In the genomic region with DNA sequence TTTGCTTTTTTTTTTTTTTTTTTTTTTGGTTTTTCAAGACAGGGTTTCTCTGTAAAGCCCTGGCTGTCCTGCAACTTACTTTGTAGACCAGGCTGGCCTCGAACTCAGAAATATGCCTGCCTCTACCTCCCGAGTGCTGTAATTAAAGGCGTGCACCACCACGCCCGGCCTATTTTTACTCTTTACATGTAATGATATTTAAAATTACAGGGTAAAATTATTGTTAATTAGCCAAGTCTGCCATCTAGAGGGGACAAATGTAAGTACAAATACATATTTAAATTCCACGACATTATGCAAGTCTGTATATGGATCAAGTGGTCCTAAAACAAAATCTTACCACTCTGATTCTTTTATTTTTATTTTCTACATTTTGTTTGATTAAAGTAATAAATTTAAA, we compare ENCODE assay signal across 11 mouse cellular contexts. TPM values are rescaled to one million over a fixed set of nuclear protein-coding genes. Genes with fewer than 3 reads are reported as not detected.
DNase-seq lines count a peak whose midpoint lies in the region; TF ChIP-seq lines count a peak whose summit lies in the region.
"Had no signal": no experiment of that assay in that cellular context is flagged by ENCODE, and none has a peak within 500 bp of the region (broad histone marks: within the 10 kb centered on the region; RNA-seq: fewer than 3 reads in every experiment).

No protein-coding gene starts in this region.

- intact Hi-C loops in left cerebral cortex, adult 2 months (cut with DNase I): loop anchor here (5.0 kb wide), 2 partner anchors 192 to 717 kb away; no protein-coding TSS in a partner anchor

- TF ChIP-seq CTCF in left cerebral cortex, adult 2 months (IDR thresholded peaks at IDR 0.05): peak; percentile 63

- peak; percentile 32 for DNase-seq in cerebellum, adult 9-10 months
- no peak for DNase-seq in cerebellum, postnatal 4 days (ENCODE audit: low spot score in 2 of 2)
- DNase-seq in left cerebral cortex, adult 2 months (ENCODE audit: extremely low spot score in 1 of 2, low spot score in 2 of 2): no peak
- no peak for DNase-seq in left cerebral cortex, adult 9 months (ENCODE audit: low spot score in 2 of 2)
- peak; percentile 19 for DNase-seq in Muller cell, postnatal 12 days (ENCODE audit: inconsistent ontology term)
- peak; percentile 23 for DNase-seq in lung, postnatal 25 days (ENCODE audit: low spot score)
- DNase-seq in right cerebral cortex, postnatal 4 days: no peak
- DNase-seq in urinary bladder, postnatal 25 days (ENCODE audit: low spot score): no peak
- DNase-seq: cerebellum, postnatal 36 days; liver, embryonic 13.5 days had no signal

- no peak overlapping the region for H3K27ac ChIP-seq in left cerebral cortex, adult 2 months
- H3K27ac ChIP-seq: heart, embryonic 15.5 days; liver, embryonic 13.5 days had no signal

- no peak overlapping the region for H3K4me3 ChIP-seq in left cerebral cortex, adult 2 months
- H3K4me3 ChIP-seq: heart, embryonic 15.5 days; liver, embryonic 13.5 days had no signal

RNA-seq across cellular contexts. Expression of a gene that starts 49.9 kb away (rescaled TPM):
- total RNA-seq in left cerebral cortex, adult 2 months (2021): 10 to 100 TPM; 91.3 to 96.5 TPM

Comparison
In these comparisons a context has a peak if more than half of its experiments do, and no peak if none do; other contexts are left out.
1. DNase-seq: peak in cerebellum, adult 9-10 months (single experiment), Muller cell, postnatal 12 days (single experiment) and lung, postnatal 25 days (single experiment); none in cerebellum, postnatal 4 days (0 of 2), left cerebral cortex, adult 2 months (0 of 2), left cerebral cortex, adult 9 months (0 of 2), right cerebral cortex, postnatal 4 days (single experiment) and urinary bladder, postnatal 25 days (single experiment).